Mouse (Mus musculus): ENCODE measurements around the gene Clybl. TPM values are rescaled to one million over a fixed set of nuclear protein-coding genes. Genes with fewer than 3 reads are reported as not detected.

Gene Clybl
- 1 to 10 TPM; 4.7 to 4.8 TPM for total RNA-seq (2023)

DNA sequence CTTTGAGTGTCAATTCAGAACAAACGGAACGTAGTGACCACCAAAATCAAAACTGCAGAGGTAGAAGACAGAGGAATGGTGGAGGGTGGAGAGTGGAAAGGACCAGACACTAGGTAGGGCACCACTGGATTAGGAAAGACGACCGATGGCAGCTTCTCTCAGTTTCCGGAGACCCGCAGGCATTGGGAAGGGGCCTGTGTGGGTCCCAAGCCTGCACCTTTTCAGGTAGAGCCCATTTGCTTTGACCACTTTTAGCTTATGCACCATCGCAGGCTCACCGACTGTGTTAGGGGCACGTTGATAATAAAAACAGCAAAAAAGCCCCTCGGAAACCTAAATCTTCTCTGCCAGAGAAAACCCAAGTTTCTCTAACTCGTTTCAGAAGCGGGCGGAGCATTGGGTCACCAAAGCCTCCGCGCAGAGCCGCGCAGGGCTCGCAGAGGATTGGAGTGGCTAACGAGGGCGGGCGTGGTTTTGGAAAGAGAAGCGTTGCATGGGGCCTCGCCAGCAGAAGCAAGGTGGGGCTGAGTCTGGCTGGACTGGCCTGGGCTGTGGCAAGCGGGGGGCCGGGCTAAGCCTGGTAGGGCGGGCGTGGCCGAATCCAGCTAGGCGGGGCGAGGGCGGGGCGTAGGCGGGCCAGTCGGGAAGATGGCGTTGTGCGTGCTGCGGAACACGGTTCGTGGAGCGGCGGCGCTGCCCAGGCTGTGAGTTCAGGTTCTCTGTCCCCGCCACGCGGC, at the start of gene Clybl:
Gene Clybl (plus strand): TSS at position 627 of the 737 bp plus-strand sequence.

DNA sequence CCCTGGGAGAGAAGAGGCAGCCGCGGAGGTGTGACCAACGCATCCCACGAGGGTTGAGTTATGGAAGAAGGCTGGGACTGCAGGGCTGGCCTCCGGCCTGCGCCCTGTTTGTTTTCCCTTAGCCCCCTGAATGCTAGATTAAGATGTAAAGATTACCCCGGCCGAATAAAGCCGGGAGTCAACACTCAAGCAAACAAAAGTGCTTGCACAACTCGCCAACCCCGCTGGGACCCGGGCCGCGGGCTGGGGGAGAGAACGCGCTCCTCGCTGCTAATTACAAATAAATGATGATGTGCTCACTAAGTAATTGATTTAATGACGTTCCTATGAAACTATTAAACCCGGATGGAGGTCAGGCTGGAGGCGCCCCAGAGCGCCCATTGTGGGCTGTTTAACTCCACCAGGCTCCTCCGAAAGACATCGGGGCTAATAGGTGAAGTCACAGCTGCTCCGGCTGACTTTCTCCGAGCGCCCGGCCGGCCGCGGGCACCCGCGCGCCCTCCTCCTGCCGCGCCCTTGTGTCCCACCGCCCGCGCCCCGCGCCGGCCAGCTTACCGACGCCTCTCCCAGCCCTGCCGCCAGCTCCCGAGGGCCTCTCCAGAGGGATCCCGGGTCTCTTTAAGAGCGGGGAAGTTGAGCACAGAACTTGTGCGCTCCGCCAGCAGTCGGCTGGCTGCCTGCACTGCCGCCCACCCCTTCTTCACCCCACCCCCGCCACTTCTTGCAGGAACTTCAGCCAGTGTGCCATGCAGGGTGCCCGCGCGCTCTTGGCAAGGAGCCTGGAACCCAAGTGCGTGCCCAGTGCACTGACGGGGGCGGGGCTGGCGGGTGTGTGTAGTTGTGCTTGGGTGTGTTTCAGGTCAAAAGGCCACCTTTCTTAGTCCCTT, 269.2 kb downstream of the Clybl start, which contains the start of gene Gm5089:
Gene Gm5089 (minus strand): TSS at position 620 of the 887 bp plus-strand sequence.

Other genes starting within 250 kb of the Clybl start
- 10 to 100 TPM; 11.4 to 13.7 TPM for gene Gpr183, start 216.5 kb upstream of the Clybl start, total RNA-seq (2023)
- gene Timm8a2, start 147.0 kb upstream of the Clybl start, total RNA-seq (2023), result not detected
- 10 to 100 TPM; 63.1 to 69.8 TPM for gene Tm9sf2, start 74.7 kb upstream of the Clybl start, total RNA-seq (2023)